Mouse (Mus musculus) lung, adult 2 months (tissue): ENCODE data around the gene Sncg. TPM values are rescaled to one million over a fixed set of nuclear protein-coding genes. Genes with fewer than 3 reads are reported as not detected.
"Not testable (repeated sequence)": the region's sequence is repeated elsewhere in the genome, so short reads cannot be mapped to it uniquely, and the experiment has no call there.

Experiments
- DNase-seq: peaks from one replicate; pipeline ENCODE4 v3.0.0; 2022
- H3K4me1 ChIP-seq: fragments of 200-500 bp; 2 replicates; pipeline ENCODE4 v1.6.1; 2011; ENCODE audit warnings: low read length; ENCODE audit not compliant: control insufficient read depth, insufficient read depth
- H3K4me3 ChIP-seq: fragments of 200-500 bp; replicated peaks from 2 replicates; pipeline ENCODE3; 2011; ENCODE audit warnings: low read depth, mild to moderate bottlenecking, control low read depth, low read length; ENCODE audit errors: extremely low read depth
- CTCF ChIP-seq: fragments of 200-500 bp; IDR thresholded peaks from 2 replicates; pipeline ENCODE4 v1.5.1; 2011; ENCODE audit warnings: mild to moderate bottlenecking, low read length, control low read depth; ENCODE audit not compliant: insufficient read depth
- POLR2A ChIP-seq: fragments of 200-500 bp; IDR thresholded peaks from 2 replicates; pipeline ENCODE4 v1.6.1; 2011; ENCODE audit warnings: low read depth, mild to moderate bottlenecking, control low read depth, low read length, borderline replicate concordance; ENCODE audit errors: extremely low read depth
- WGBS: fragments of 180-500 bp; shearing (Covaris S2); methylation state at CpG from one replicate; pipeline ENCODE4 v1.1.7; 2018; 5-methylcytosine and 5-hydroxymethylcytosine counted together
- polyA plus RNA-seq: library from polyadenylated mRNA; depleted of rRNA; stranded (reverse); fragments of >200 nt; gene quantifications from 2 replicates; pipeline ENCODE4 v1.2.3, GENCODE M21; 2012

Sncg gene
- polyA plus RNA-seq, 1 experiment, result 10.2 TPM

GRCm38 (mm10) chr14:34373581-34373980 is 1.0 kb downstream of the Sncg start:
- Histone ChIP-seq H3K4me1 (peaks cover 4% of the 10 kb centered on the region), H3K4me3 (no peak overlapping the region)
- DNase-seq, result no peak
- TF ChIP-seq POLR2A, result no peak
- WGBS, result 80% methylated on average over 6 of the region's 6 CpGs

- DNase-seq, result peak; percentile 52
- Histone ChIP-seq H3K4me1 (peaks cover 3% of the 10 kb centered on the region; the same call in 1 of the 2 replicates), H3K4me3 (no peak overlapping the region)
- TF ChIP-seq CTCF (peak; percentile 65), POLR2A (no peak)
- WGBS, result 88% methylated on average over 6 of the region's 6 CpGs
Measured at GRCm38 (mm10) chr14:34372646-34373045, 1.9 kb downstream of the Sncg start.

- no peak for DNase-seq
- no peak overlapping the region for H3K4me3 ChIP-seq
- peaks cover 3% of the 10 kb centered on the region; the same call in 1 of the 2 replicates for H3K4me1 ChIP-seq
- 94% methylated on average over 2 of the region's 2 CpGs for WGBS
- TF ChIP-seq CTCF (no peak), POLR2A (no peak)
Measured at GRCm38 (mm10) chr14:34371763-34372162, 2.8 kb downstream of the Sncg start.

GRCm38 (mm10) chr14:34370921-34371320 is 3.7 kb downstream of the Sncg start:
- Histone ChIP-seq H3K4me1 (peaks cover 3% of the 10 kb centered on the region; the same call in 1 of the 2 replicates), H3K4me3 (no peak overlapping the region)
- no peak for DNase-seq
- TF ChIP-seq CTCF (no peak), POLR2A (no peak)
- 86% methylated on average over 3 of the region's 3 CpGs for WGBS

GRCm38 (mm10) chr14:34370203-34370602 is 4.4 kb downstream of the Sncg start:
- Histone ChIP-seq H3K4me1 (peaks cover 3% of the 10 kb centered on the region; the same call in 1 of the 2 replicates), H3K4me3 (no peak overlapping the region)
- WGBS, result 69% methylated on average over 3 of the region's 3 CpGs
- TF ChIP-seq POLR2A, result no peak
- TF ChIP-seq CTCF, result 0 out of 2 replicates have a peak, but pooled peaks have one; percentile 14
- DNase-seq, result no peak

GRCm38 (mm10) chr14:34365147-34365507 is 9.5 kb downstream of the Sncg start:
- no peak for DNase-seq
- H3K4me1 ChIP-seq, result 0 out of 2 replicates have a peak, but pooled peaks cover 3% of the 10 kb centered on the region
- H3K4me3 ChIP-seq, result no peak overlapping the region
- 97% methylated on average over 2 of the region's 2 CpGs for WGBS
- TF ChIP-seq POLR2A (no peak), CTCF (no peak)

GRCm38 (mm10) chr14:34364254-34365146 is 10.1 kb downstream of the Sncg start:
- WGBS, result 86% methylated on average over 15 of the region's 15 CpGs
- peak overlapping the region; percentile 71 for H3K4me3 ChIP-seq
- DNase-seq, result not testable (repeated sequence)

GRCm38 (mm10) chr14:34363490-34364253 is 10.9 kb downstream of the Sncg start:
- Histone ChIP-seq H3K4me3 (peak overlapping the region; percentile 71), H3K4me1 (0 out of 2 replicates have a peak, but pooled peaks cover 3% of the 10 kb centered on the region)
- peak; percentile 72 for DNase-seq
- 5% methylated on average over 32 of the region's 32 CpGs for WGBS
- TF ChIP-seq CTCF (peak; percentile 25; the same call in 1 of the 2 replicates), POLR2A (peak; percentile 65; the same call in 1 of the 2 replicates)

More at GRCm38 (mm10) chr14:34364254-34365146, 10.1 kb downstream of the Sncg start:
- not testable (repeated sequence) for H3K4me1 ChIP-seq

- TF ChIP-seq POLR2A, result no peak
- TF ChIP-seq CTCF, result peak; percentile 86
- Histone ChIP-seq H3K4me3 (peak overlapping the region; percentile 71), H3K4me1 (0 out of 2 replicates have a peak, but pooled peaks cover 3% of the 10 kb centered on the region)
- DNase-seq, result peak; percentile 66
- WGBS, result 33% methylated on average over 18 of the region's 18 CpGs
Measured at GRCm38 (mm10) chr14:34362726-34363445, 11.7 kb downstream of the Sncg start.
